Mouse (Mus musculus): ENCODE measurements around the gene Ubap1l. TPM values are rescaled to one million over a fixed set of nuclear protein-coding genes. Genes with fewer than 3 reads are reported as not detected.
"Not testable (repeated sequence)": the region's sequence is repeated elsewhere in the genome, so short reads cannot be mapped to it uniquely, and the experiment has no call there.

Ubap1l gene
- polyA plus RNA-seq (2012; rRNA removed) = 0.16 and 0.26 TPM in 2 replicates

DNA sequence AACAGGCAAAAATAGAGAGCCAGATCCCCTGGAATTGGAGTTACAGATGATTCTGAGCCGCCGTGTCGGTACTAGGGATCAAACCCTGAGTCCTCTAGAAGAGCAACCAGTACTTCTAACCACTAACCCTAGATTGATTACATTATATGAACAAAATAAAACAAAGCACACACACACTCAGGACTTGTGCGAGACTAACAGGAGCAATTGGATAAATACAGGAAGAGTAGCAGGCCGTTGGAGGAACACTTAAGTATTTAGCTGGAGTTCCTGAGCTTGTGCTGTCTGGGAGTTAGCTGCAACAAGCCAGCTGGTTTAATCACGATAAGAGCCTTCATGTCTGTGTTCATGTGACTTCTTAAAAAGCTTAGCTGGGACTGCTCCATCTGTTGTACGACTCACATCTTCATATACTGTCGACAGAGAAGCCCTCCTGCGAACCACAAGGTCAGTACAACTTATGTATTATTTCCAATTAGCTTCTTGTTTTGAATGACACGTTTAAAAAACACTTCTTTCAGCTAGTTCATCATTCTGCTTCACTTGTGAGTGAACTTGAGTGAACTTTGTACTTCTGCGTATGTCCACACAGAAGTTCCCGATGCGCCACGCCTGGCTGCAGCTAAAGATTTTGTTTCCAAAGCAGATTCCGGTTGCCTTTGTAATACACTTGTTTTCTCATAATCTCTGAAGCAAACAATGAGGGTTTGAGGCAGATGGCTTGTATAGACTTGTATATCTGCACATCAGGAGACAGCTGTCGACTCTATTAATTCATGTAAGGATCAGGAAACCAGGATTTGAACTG lies at the start of gene Ubap1l:
Ubap1l (plus strand) TSS at position 401 of the 808 bp plus-strand sequence.
- WGBS = 58% methylated on average over 16 of the region's 16 CpGs
- no peak for DNase-seq (ENCODE audit: low read depth, low spot score)

DNA sequence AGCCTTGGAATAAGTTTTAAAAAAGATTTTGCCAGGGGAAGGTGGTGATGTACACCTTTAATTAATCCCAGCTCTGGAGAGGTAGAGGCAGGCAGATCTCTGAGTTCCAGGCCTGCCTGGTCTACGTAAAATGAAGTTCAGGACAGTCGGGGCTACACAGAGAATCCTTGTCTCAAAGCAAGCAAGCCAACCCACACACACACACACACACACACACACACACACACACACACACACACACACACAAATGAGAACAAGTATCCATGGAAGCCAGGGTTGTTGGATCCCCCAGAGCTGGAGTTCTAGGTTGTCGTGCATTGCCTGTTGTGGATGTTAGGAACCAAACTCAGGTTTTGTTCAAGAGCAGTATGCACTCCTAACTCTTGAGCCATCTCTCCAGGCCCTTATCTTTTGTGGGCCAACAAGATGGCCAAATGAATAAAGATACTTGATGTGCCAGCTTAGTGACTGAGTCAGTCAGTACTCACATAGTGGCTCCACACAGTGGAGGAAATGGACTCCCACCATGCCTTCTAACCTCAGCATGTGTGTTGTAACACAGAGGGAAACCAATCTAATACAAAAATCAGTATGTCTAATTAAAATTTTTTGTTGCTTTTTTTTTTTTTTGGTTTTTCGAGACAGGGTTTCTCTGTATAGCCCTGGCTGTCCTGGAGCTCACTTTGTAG lies 48.0 kb upstream of the Ubap1l start:
- WGBS = 94% methylated on average over 4 of the region's 4 CpGs
- no peak for DNase-seq (ENCODE audit: low read depth, low spot score)

- no peak for DNase-seq (ENCODE audit: low read depth, low spot score)
Measured at GRCm38 (mm10) chr9:65313846-65314245, 47.0 kb upstream of the Ubap1l start.

DNA sequence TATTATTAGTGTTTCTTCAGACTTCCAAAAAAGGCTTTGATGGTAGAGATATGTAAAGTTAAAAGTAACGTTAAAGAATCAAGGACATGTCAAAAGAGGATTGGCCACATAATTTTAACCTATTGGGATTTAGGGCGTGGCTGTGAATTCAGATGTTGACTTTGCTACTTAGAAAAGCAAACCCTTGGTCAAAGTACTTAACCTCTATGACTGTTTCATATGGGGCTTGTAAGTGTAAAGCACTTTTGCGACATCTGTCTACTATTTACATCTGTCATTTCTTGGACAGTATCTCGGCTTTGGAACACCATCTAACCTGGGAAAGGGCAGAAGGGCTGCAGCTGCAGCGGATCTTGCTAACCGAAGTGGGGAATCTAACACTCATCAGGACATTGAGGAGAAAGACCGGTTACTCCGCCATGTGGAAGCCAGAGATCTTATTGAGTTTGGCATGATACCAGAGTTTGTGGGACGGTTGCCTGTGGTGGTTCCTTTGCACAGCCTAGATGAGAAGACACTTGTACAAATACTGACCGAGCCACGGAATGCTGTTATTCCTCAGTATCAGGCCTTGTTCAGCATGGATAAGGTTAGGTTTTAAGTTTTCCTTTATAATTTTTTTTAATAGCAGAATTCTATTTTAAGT lies 38.5 kb upstream of the Ubap1l start:
- DNase-seq (ENCODE audit: low read depth, low spot score) = peak; percentile 35
- 32% methylated on average over 11 of the region's 11 CpGs for WGBS

More at GRCm38 (mm10) chr9:65313846-65314245, 47.0 kb upstream of the Ubap1l start:
- WGBS = 93% methylated on average over 1 of the region's 1 CpGs

DNA sequence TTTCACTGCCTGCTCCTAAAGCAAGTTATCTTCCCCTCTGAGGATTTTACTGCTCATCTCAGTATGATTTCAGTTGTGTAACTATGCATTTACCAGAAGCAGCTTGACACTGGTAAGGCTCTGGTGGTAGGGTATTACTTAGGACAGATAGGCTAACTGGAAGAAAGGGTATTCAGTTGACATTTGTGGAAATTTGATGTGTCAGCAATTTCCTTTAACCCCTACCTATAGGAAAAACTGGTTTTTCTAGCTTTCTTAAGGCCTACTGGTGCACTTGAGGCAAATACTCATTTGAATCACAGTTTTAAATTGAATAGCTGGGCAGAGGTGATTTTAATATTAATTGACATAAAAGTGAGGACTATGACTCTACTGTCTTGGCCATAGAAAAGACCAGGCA lies 34.9 kb upstream of the Ubap1l start:
- DNase-seq (ENCODE audit: low read depth, low spot score) = no peak

- no peak for DNase-seq (ENCODE audit: low read depth, low spot score)
- 91% methylated on average over 2 of the region's 2 CpGs for WGBS
Measured at GRCm38 (mm10) chr9:65327371-65327770, 33.5 kb upstream of the Ubap1l start.

DNA sequence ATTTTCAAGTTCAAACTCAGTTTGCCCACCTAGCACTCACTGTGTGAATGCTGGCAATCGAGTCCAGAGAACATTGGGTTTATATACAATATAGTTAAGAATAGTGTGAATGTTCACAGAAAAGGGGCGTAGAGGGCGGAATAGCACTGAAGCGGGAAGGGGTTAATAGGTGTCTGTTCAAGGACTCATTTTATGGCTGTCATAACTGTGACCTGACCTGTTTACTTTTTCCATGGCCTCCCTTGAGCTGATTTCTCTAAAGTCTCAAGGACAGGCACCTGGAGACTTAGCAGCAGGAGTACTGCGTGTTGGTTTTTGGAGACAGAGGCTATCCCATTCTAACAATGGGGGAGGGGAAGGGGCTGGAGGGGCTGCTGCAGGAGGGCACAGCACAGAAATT lies 26.9 kb upstream of the Ubap1l start:
- 36% methylated on average over 5 of the region's 5 CpGs for WGBS
- no peak for DNase-seq (ENCODE audit: low read depth, low spot score)

DNA sequence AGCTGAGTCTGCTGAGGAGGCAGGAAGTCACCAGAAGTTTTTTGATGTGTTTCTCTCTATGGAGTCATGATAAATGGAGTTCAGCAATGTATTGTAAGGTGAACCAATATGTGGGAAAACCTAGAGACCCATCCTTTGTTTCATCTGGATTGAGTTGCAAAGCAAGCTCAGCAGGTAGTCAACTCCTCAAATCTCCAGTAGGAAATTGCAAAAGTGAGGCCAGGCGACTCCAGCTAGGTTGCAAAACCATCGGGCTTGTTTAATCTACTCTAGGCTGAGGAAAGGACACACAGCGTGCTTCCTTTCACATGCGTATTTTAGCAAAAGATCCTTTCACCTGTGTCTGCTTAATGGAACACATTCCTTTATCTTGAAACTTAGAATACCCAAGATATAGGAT lies 21.7 kb upstream of the Ubap1l start:
- WGBS = 88% methylated on average over 4 of the region's 4 CpGs
- DNase-seq (ENCODE audit: low read depth, low spot score) = no peak

DNA sequence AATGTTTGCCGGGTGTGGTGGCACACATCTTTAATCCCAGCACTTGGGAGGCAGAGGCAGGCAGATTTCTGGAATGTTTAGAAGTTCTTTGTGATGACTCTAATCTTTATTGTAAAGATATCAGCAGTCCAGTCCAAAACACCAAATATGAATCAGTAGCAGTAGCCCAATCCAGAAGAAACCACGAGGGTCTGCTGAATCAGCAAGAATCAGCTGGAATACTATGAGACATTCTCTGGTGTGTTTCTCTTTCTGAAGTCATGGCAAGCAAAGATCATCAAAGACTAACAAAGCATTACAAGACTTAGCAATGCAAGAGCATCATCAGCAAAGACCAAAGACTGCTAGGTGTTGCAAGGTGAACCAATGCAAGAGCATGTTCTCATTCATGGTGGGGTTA lies 20.4 kb upstream of the Ubap1l start:
- 86% methylated on average over 2 of the region's 2 CpGs for WGBS

DNA sequence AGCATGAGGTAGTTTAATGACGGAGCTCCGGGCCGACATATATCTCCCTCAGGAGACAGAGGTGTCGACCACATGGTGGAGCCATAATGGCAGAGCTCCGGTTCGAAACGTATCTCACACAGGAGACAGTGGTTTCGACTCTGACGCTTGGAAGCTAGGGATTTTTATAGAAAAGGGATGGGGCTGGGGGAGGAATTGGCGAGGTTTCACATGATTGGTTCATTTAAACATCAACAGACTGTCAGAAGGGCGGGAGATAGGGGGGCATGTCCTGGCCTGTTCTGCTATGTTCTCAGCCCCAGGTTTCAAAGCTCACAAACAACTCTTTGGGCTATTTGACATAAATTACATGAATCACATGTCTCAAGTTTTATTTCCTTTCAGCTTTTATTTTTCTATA lies 15.4 kb upstream of the Ubap1l start:
- WGBS = 66% methylated on average over 11 of the region's 11 CpGs
- not testable (repeated sequence) for DNase-seq (ENCODE audit: low read depth, low spot score)

More for the DNA sequence above, 20.4 kb upstream of the Ubap1l start:
- DNase-seq (ENCODE audit: low read depth, low spot score) = no peak

DNA sequence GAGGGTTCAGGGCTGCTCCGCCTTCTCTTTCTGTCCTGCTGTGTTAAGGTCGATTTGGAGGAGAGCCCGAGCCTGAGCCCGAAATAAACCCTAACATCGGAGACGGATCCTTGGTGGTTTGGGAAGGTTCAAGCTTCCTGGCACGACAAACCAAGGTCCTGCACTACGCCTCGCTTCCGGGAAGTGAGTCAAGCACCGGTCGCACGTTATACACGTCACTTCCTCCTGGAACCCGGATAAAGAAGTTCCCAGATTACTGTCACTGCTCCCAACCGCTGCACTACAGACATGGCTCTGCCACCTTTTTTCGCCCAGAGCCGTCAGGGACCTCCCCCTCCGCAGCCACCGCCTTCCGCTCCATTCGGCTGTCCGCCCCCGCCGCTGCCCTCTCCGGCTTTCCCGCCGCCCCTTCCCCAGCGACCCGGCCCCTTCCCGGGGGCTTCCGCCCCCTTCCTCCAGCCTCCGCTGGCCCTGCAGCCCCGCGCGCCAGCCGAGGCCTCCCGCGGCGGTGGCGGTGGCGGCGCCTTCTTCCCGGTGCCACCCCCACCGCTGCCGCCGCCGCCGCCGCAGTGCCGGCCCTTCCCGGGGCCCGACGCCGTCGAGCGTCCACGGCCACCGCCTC lies 14.9 kb upstream of the Ubap1l start, which contains the start of gene Pdcd7:
Pdcd7 (plus strand) TSS at position 251 of the 622 bp plus-strand sequence.
- DNase-seq (ENCODE audit: low read depth, low spot score) = peak; percentile 94
- 2% methylated on average over 57 of the region's 59 CpGs for WGBS

DNA sequence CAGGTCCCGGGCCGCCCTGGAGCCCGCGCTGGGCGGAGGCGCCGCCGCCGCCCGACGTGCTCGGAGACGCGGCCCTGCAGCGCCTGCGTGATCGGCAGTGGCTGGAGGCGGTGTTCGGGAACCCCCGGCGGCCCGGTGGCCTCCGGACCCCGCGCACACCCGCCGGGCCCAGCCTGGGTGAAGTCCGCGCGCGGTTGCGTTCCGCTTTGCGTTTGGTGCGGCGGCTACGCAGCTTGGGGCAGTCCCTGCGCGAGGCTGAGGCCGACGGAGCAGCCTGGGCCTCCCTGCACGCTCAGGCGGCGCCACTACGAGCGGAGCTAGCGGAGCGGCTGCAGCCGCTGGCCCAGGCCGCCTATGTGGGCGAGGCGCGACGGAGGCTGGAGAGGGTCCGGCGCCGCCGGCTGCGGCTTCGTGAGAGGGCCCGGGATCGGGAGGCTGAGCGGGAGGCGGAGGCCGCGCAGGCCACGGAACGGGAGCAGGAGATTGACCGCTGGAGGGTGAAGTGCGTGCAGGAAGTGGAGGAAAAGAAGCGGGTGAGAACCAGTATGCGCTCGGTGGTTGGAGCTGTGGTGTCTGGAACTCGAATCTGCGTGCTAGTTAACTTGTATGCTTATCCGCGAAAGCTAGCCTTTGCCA lies 14.2 kb upstream of the Ubap1l start:
- under 1% methylated on average over 69 of the region's 77 CpGs for WGBS
- DNase-seq (ENCODE audit: low read depth, low spot score) = no peak

DNA sequence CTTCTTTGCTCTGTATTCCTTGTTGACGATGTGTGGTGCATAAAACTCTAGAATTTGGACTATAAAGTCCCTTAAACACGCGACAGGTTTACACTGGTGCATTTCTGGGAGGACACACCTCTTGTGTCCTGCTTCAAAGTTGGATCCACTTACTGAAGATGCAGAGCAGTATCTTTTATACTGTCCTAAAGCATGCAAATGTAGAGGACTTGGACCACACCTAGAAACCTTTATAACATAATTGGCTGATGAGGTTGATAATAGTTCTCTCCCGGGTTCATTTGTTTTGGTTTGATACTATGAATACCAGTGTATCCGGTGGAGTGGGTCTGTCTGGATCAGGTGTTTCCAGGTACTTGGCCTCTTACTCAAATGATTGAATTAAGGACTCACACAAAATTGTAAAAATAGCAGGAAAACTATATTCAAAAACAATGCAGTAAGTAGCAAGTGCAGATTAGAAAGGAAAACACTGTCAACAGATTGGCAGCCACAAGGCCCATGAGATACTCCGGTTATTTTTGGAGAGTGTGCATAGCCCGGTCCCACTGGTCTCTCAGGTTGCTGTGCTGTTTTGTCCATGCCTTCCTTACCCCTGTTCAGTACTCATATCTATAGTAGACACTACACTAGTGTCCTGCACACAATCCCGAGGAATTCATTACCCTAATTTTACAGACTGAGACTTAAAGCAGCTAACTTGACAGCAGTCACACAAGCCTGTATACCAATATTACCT lies 13.6 kb upstream of the Ubap1l start:
- peak; percentile 13 for DNase-seq (ENCODE audit: low read depth, low spot score)
- WGBS = 21% methylated on average over 8 of the region's 8 CpGs

DNA sequence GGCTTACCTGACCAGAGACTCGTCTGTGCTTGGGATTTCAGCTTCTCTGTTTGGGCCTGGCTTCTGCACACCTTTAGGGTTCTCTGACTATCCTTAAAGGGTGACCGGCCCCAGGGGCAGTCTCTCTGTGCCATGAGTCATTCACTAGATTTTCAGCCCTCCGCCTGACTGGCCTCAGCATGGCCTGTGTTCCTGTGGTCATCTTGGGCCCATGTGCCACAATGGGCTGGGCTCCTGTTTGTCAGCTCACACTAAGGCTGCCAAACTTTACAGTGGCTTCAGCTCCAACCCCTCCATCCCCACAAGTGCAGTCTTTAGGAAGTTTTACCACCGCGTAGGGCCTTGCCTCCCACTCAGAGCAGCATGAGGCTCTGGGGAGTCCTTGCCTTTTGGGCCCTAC lies 7.6 kb upstream of the Ubap1l start:
- WGBS = 89% methylated on average over 5 of the region's 5 CpGs

GRCm38 (mm10) chr9:65356561-65356960 lies 4.3 kb upstream of the Ubap1l start:
- WGBS = 93% methylated on average over 7 of the region's 7 CpGs

More for the DNA sequence above, 7.6 kb upstream of the Ubap1l start:
- DNase-seq (ENCODE audit: low read depth, low spot score) = no peak

DNA sequence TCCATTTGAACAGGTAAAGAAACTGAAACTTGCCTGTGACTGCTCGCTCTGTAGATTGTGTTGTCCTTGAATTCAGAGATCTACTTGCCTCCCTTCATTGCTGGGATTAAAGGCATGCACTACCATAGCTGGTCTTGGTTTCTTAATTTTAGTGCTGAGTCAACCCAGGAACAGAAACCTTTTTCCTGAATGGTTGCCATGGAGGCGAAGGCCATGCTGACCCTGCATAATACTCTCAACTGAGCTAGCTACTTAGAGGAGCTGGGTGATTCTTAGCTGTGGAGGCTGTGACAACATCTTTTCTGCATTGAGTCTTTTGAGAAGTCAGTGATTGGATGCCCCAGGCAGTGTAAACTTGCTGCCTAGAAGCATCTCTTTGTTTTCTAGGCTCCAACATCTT lies 3.9 kb upstream of the Ubap1l start:
- WGBS = 92% methylated on average over 2 of the region's 2 CpGs
- no peak for DNase-seq (ENCODE audit: low read depth, low spot score)

More at GRCm38 (mm10) chr9:65356561-65356960, 4.3 kb upstream of the Ubap1l start:
- no peak for DNase-seq (ENCODE audit: low read depth, low spot score)

DNA sequence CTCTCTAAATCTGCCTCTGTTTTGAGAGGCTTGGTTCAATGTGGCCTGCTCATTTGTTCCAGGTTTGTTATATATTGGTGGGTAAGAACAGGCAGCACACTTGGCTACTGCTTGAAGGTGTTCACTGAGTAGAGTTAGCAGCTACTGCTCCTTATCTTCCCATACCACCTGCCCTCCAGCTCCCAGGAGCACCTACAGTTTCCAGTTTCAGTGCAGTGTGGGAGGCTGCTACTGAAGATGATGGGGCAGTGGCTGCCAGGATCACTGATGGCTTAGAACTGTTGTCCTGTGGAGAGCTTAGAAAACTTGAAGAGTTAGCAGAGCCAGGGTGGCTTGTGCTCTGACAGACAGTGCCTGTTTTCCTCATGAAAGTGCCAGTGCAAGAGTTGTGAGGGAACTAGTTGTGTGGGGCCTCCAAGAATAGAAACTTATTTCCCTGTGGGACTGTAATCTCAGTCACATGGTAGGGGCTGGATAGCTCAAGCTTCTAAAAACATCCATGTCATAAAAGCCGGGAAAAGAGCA lies 1.8 kb upstream of the Ubap1l start:
- no peak for DNase-seq (ENCODE audit: low read depth, low spot score)
- 70% methylated on average over 1 of the region's 1 CpGs for WGBS

GRCm38 (mm10) chr9:65363684-65364083 lies 2.8 kb downstream of the Ubap1l start:
- DNase-seq (ENCODE audit: low read depth, low spot score) = no peak
- 82% methylated on average over 9 of the region's 9 CpGs for WGBS

GRCm38 (mm10) chr9:65365721-65366120 lies 4.9 kb downstream of the Ubap1l start:
- no peak for DNase-seq (ENCODE audit: low read depth, low spot score)
- WGBS = 79% methylated on average over 7 of the region's 7 CpGs
